Mouse (Mus musculus): Measurements from ENCODE around the gene Atm. TPM values are rescaled to one million over a fixed set of nuclear protein-coding genes. Genes with fewer than 3 reads are reported as not detected.

Atm gene
- 14.9 and 15.2 TPM in 2 replicates for polyA plus RNA-seq (2014; fragmentation: Nextera tagmentation; extraction: Ambion mirVana)

DNA sequence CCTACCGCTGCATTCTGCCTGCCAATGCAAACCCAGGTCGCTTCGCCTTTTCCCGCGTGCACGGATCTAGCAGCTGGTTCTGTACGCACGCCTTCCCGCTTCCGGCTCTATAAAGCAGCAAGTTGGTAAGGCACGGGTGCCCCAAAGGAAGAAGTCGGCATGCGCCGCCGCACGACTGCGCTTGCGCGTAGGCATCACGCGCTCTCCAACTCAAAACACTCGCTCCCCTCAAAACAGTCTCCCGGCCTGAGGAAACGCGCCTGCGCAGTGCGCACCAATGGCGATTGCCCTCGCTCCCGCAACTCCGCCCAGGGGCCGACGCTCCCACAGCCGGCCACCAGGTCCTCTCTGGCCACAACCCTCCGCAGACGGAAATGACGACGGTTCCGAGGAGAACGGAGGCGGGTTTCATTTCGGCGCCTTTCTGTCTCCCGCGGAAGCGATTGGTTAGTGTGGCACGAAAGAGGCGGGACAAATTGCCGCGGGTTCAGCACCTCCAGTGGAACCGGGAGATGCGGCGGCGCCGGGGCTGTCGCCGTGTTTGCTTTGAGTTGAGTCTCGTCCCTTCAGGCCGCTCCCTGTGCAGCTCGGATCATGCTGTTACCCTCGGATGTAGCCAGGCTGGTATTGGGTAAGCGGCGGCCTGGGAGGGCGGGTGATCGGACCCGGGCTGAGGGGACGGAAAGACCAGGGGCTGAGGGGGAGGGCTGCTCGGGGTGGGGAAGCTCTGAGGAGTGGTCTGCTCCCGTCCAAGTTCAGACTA is at the start of gene Atm, which contains the start of gene Npat:
TSS of gene Atm (minus strand) at position 183 of the 763 bp plus-strand sequence.
TSS of gene Npat (plus strand) at position 490 of the 763 bp plus-strand sequence.
- ATAC-seq (replicated peaks; ENCODE audit: insufficient number of reproducible peaks, low FRiP score, low TSS enrichment, low read depth), result peak; percentile 99

DNA sequence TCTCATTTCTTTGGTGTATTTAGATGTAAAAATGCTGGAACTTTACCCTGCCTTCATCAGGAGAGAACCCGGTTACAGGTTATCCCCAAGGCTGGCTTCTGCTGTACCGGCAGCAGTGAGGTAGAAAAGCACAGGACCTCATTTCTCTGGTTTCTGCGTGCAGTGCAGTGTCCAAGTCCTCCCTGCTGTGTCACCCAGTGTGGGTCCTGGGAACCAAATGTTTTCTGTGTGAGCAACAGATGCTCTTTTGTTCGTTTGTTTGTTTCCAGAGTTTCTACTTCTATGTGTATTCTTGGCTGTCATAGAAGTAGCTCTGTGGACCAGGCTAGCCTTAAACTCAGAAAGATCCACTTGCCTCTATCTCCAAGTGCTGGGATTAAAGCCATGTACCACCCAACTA is 45.3 kb upstream of the Atm start:
- Histone ChIP-seq H3K36me3 (replicated peaks; ENCODE audit: control insufficient read depth, insufficient read depth, low read depth, low read length) (peaks cover 2% of the 10 kb centered on the region; the same call in 1 of the 2 replicates), H3K4me3 (ENCODE audit: low read depth, low read length) (no peak overlapping the region), H3K4me2 (ENCODE audit: low read depth, low read length) (no peak overlapping the region), H3K27ac (replicated peaks; ENCODE audit: low read depth, low read length) (no peak overlapping the region), H3K27me3 (ENCODE audit: control insufficient read depth, insufficient read depth, low read length) (no peaks in the 10 kb centered on the region), H3K9me3 (replicated peaks; ENCODE audit: control insufficient read depth, low read length) (no peaks in the 10 kb centered on the region), H3K4me1 (ENCODE audit: control insufficient read depth, insufficient read depth, low read length) (no peaks in the 10 kb centered on the region), H3K9ac (replicated peaks; ENCODE audit: low read length) (no peak overlapping the region)
- ATAC-seq (replicated peaks; ENCODE audit: insufficient number of reproducible peaks, low FRiP score, low TSS enrichment, low read depth) (no peak), DNase-seq (ENCODE audit: low spot score) (no peak)
- WGBS, result 91% methylated on average over 4 of the region's 4 CpGs

More for the DNA sequence above, at the start of gene Atm, which contains the start of gene Npat:
- H3K4me3 ChIP-seq (ENCODE audit: low read depth, low read length), result peak within 1 kb of the TSS; percentile 77
- no peaks in the 10 kb centered on the region for H3K27me3 ChIP-seq (ENCODE audit: control insufficient read depth, insufficient read depth, low read length)
- H3K4me1 ChIP-seq (ENCODE audit: control insufficient read depth, insufficient read depth, low read length), result no peaks in the 10 kb centered on the region
- peak; percentile 100 for DNase-seq (ENCODE audit: low spot score)
- WGBS, result under 1% methylated on average over 66 of the region's 69 CpGs
- H3K4me2 ChIP-seq (ENCODE audit: low read depth, low read length), result peak within 1 kb of the TSS; percentile 81
- peak within 1 kb of the TSS; percentile 92 for H3K9ac ChIP-seq (replicated peaks; ENCODE audit: low read length)
- no peaks in the 10 kb centered on the region for H3K9me3 ChIP-seq (replicated peaks; ENCODE audit: control insufficient read depth, low read length)
- no peaks in the 10 kb centered on the region for H3K36me3 ChIP-seq (replicated peaks; ENCODE audit: control insufficient read depth, insufficient read depth, low read depth, low read length)
- peak within 1 kb of the TSS; percentile 87 for H3K27ac ChIP-seq (replicated peaks; ENCODE audit: low read depth, low read length)

DNA sequence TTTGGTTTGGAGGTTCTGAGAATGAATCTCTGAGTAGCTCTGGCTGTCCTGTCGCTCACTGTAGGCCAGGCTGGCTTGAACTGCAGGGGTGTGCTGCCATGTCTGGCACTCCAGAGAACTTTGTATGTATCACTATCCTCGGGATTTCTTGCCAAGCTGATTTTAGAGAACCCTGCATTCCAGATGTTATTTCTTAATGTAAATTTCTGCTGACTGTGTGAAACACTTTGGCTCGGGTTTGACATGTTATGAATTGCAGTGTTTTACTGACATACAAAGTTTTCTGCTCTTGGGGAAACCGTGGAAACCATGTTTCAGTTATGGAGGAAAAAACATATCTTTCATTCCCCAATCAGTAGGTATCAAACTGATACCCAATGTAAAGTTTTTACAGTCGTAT is 39.2 kb upstream of the Atm start:
- no peak for ATAC-seq (replicated peaks; ENCODE audit: insufficient number of reproducible peaks, low FRiP score, low TSS enrichment, low read depth)
- Histone ChIP-seq H3K9ac (replicated peaks; ENCODE audit: low read length) (no peak overlapping the region), H3K36me3 (replicated peaks; ENCODE audit: control insufficient read depth, insufficient read depth, low read depth, low read length) (peaks cover 2% of the 10 kb centered on the region; the same call in 1 of the 2 replicates), H3K4me1 (ENCODE audit: control insufficient read depth, insufficient read depth, low read length) (no peaks in the 10 kb centered on the region), H3K4me3 (ENCODE audit: low read depth, low read length) (no peak overlapping the region), H3K9me3 (replicated peaks; ENCODE audit: control insufficient read depth, low read length) (no peaks in the 10 kb centered on the region), H3K27ac (replicated peaks; ENCODE audit: low read depth, low read length) (no peak overlapping the region), H3K27me3 (ENCODE audit: control insufficient read depth, insufficient read depth, low read length) (no peaks in the 10 kb centered on the region), H3K4me2 (ENCODE audit: low read depth, low read length) (no peak overlapping the region)
- no peak for DNase-seq (ENCODE audit: low spot score)
- 86% methylated on average over 5 of the region's 5 CpGs for WGBS

DNA sequence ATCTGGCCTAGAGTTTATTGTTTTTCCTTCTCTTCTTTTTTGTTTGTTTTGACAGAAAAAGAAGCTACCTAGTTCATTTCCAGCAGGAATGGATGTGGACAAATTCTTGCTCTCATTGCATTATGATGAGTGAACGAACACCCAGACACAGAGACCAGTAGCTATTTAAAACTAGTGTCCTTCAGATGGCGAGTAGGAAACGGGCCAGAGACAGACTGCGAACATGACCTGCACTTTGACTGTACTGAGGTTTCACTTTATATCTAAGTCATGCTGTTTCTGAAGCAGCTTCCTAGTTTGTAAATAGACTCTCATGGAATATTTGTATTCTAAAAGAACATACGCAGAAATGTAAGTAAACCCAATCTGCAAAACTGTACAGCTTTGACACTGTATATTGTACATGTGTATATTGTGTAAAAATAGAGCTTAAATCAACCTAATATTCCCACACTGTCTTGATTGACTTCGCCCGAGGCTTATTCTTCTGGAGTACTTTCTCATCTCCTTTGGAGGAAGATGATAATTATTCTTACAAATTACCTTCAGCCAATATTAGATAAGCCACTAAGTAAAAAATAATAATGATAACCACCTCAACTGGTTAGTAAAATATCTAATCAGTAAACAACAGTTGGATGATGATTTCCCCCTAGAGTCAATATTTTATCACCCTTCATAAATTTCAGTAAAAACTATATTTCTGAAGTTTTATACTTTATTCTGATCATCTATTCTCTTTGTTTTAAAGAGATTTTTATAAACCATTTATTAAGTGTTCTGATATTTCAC is 36.2 kb upstream of the Atm start:
- 93% methylated on average over 7 of the region's 7 CpGs for WGBS
- DNase-seq (ENCODE audit: low spot score), result no peak
- Histone ChIP-seq H3K27me3 (ENCODE audit: control insufficient read depth, insufficient read depth, low read length) (no peaks in the 10 kb centered on the region), H3K27ac (replicated peaks; ENCODE audit: low read depth, low read length) (no peak overlapping the region), H3K4me1 (ENCODE audit: control insufficient read depth, insufficient read depth, low read length) (no peaks in the 10 kb centered on the region), H3K4me3 (ENCODE audit: low read depth, low read length) (no peak overlapping the region), H3K36me3 (replicated peaks; ENCODE audit: control insufficient read depth, insufficient read depth, low read depth, low read length) (peaks cover 7% of the 10 kb centered on the region), H3K4me2 (ENCODE audit: low read depth, low read length) (no peak overlapping the region), H3K9ac (replicated peaks; ENCODE audit: low read length) (no peak overlapping the region), H3K9me3 (replicated peaks; ENCODE audit: control insufficient read depth, low read length) (no peaks in the 10 kb centered on the region)
- no peak for ATAC-seq (replicated peaks; ENCODE audit: insufficient number of reproducible peaks, low FRiP score, low TSS enrichment, low read depth)

DNA sequence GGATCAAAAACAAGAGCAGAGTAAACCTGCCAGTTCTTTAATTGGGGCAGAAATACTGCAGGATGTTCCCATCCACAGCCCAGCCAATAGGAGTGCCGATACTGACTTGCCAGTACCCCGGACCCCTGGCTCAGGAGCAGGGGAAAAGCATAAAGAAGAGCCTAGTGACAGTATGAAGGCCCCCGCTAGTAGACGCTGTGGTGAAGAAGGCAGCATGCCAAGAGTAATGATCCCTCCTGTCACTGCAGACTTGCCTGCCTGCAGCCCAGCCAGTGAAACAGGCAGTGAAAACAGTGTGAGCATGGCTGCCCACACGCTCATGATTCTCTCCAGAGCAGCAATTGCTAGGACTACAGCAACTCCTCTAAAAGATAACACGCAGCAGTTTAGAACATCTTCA is 34.1 kb upstream of the Atm start:
- ATAC-seq (replicated peaks; ENCODE audit: insufficient number of reproducible peaks, low FRiP score, low TSS enrichment, low read depth) (no peak), DNase-seq (ENCODE audit: low spot score) (no peak)
- no peak overlapping the region for H3K9ac ChIP-seq (replicated peaks; ENCODE audit: low read length)
- H3K27ac ChIP-seq (replicated peaks; ENCODE audit: low read depth, low read length), result no peak overlapping the region
- 94% methylated on average over 6 of the region's 6 CpGs for WGBS
- H3K27me3 ChIP-seq (ENCODE audit: control insufficient read depth, insufficient read depth, low read length), result no peaks in the 10 kb centered on the region
- H3K9me3 ChIP-seq (replicated peaks; ENCODE audit: control insufficient read depth, low read length), result no peaks in the 10 kb centered on the region
- no peak overlapping the region for H3K4me2 ChIP-seq (ENCODE audit: low read depth, low read length)
- peaks cover 7% of the 10 kb centered on the region for H3K36me3 ChIP-seq (replicated peaks; ENCODE audit: control insufficient read depth, insufficient read depth, low read depth, low read length)
- no peaks in the 10 kb centered on the region for H3K4me1 ChIP-seq (ENCODE audit: control insufficient read depth, insufficient read depth, low read length)
- no peak overlapping the region for H3K4me3 ChIP-seq (ENCODE audit: low read depth, low read length)

DNA sequence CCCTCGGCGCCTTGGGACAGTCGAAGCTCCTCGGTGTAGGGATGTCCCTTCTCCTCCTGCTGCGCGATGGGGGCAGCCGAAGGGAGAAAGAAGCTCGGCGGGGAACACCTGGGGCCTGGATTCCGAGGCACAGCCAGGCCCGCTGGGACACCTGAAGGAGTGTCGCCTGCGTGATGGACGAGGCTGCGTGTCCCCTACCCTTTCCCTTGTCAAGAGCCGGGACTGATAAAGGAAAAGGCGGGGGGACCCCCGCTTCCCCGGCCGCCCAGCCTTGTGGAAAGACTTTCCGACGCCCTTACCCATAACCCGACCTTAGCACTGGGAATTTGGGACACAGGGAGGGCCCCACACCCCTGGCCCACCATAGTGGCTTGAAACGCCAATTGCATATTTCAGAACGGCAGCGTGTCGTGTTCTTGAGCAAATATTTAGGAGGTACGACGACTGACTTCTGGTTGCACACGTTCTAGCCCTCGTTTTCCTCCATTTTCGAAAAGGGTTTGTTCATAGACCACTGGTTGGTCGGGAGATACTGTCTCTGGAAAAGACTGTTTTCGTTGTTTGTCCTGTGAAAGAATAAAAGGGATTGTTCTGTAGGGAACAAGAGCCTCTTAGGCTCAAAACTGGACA is 911 bp upstream of the Atm start:
- ATAC-seq (replicated peaks; ENCODE audit: insufficient number of reproducible peaks, low FRiP score, low TSS enrichment, low read depth), result no peak; the same call in 1 of the 2 replicates
- Histone ChIP-seq H3K9me3 (replicated peaks; ENCODE audit: control insufficient read depth, low read length) (no peaks in the 10 kb centered on the region), H3K27me3 (ENCODE audit: control insufficient read depth, insufficient read depth, low read length) (no peaks in the 10 kb centered on the region), H3K4me3 (ENCODE audit: low read depth, low read length) (peak overlapping the region; percentile 77), H3K9ac (replicated peaks; ENCODE audit: low read length) (peak overlapping the region; percentile 92), H3K27ac (replicated peaks; ENCODE audit: low read depth, low read length) (peak overlapping the region; percentile 87), H3K4me1 (ENCODE audit: control insufficient read depth, insufficient read depth, low read length) (no peaks in the 10 kb centered on the region), H3K4me2 (ENCODE audit: low read depth, low read length) (peak overlapping the region; percentile 81), H3K36me3 (replicated peaks; ENCODE audit: control insufficient read depth, insufficient read depth, low read depth, low read length) (no peaks in the 10 kb centered on the region)
- DNase-seq (ENCODE audit: low spot score), result peak; percentile 25
- under 1% methylated on average over 33 of the region's 34 CpGs for WGBS

DNA sequence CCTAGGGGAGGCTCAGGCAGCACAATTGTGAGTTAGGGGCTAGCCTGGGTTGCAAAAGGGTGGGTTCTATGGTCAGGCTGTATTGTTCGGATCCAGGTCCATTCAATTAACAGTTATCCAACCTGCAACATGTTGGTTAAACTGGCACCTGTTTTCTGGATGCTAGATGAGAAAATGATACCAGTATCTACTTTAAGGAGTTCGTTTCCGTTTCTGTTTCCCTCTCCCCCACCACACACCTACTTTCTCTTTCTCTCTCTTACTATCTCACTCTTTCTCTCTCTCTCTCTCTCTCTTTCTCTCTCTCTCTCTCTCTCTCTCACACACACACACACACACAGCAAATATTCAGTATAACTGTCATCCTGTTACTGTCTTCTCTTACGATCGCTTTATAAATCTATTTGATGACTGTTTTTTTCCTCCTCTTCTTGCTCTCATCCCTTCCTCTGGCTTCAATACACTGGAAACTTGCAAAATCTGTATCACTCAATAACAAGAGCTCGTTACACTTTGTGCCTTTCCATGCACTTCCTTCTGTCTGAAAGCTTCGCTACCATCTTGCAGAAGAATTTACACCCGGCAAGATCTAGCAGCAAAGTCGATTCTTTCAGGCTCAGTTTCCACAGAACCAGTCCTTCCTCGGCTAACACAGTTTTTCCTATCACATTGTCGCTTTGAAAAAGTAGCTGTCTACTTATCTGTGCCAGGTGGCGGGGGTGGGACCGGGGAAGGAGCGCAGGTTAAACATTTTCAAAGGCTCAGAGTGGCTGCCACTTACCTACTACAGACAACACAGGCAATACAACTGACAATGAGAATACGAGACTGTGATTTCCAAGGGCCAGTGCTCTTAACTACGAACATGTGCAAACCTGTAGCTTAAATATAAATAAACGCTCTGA is 872 bp downstream of the Atm start:
- 20% methylated on average over 17 of the region's 17 CpGs for WGBS
- Histone ChIP-seq H3K9me3 (replicated peaks; ENCODE audit: control insufficient read depth, low read length) (no peaks in the 10 kb centered on the region), H3K27ac (replicated peaks; ENCODE audit: low read depth, low read length) (0 out of 2 replicates have a peak overlapping the region, but pooled peaks have one; percentile 48), H3K27me3 (ENCODE audit: control insufficient read depth, insufficient read depth, low read length) (no peaks in the 10 kb centered on the region), H3K4me3 (ENCODE audit: low read depth, low read length) (peak overlapping the region; percentile 77), H3K9ac (replicated peaks; ENCODE audit: low read length) (peak overlapping the region; percentile 68), H3K4me2 (ENCODE audit: low read depth, low read length) (peak overlapping the region; percentile 78), H3K4me1 (ENCODE audit: control insufficient read depth, insufficient read depth, low read length) (no peaks in the 10 kb centered on the region), H3K36me3 (replicated peaks; ENCODE audit: control insufficient read depth, insufficient read depth, low read depth, low read length) (no peaks in the 10 kb centered on the region; the same call in 1 of the 2 replicates)
- peak; percentile 3 for DNase-seq (ENCODE audit: low spot score)
- ATAC-seq (replicated peaks; ENCODE audit: insufficient number of reproducible peaks, low FRiP score, low TSS enrichment, low read depth), result no peak
